8 mouse cellular contexts compared by ENCODE assay signal in genomic region chr10:79996272-79997033, GRCm38 (mm10). TPM values are rescaled to one million over a fixed set of nuclear protein-coding genes. Genes with fewer than 3 reads are reported as not detected.
A peak's percentile ranks its signal among the peaks of the same experiment; 100 is the strongest.
DNase-seq lines count a peak whose midpoint lies in the region; ATAC-seq and TF ChIP-seq lines count a peak whose summit lies in the region.

Abca7 (plus strand) TSS chr10:79996494.

- peaks cover 14% of the 10 kb centered on the region; the same call in 1 of the 2 replicates for H3K36me3 ChIP-seq in ES-E14 (ENCODE audit: control insufficient read depth, insufficient read depth, low read length, poor library complexity, severe bottlenecking)
- H3K36me3 ChIP-seq in forebrain, embryonic 14.5 days (ENCODE audit: control insufficient read depth, insufficient read depth, low read length), result no peaks in the 10 kb centered on the region
- H3K36me3 ChIP-seq in liver, postnatal 0 days (replicated peaks; ENCODE audit: insufficient read depth, low read length), result peaks cover 22% of the 10 kb centered on the region
- peaks cover 5% of the 10 kb centered on the region; the same call in 1 of the 2 replicates for H3K36me3 ChIP-seq in neural tube, embryonic 13.5 days

- in situ Hi-C loops in ES-E14 (cut with MboI; ENCODE audit: low sequenced_read_pairs in 2 of 2, unreplicated experiment in 2 of 2), result loop anchor here in 1 of 2 experiments (25.0 kb wide), 1 partner anchor 116 kb away; the partner anchor contains the start of genes Sbno2 and Stk11

- DNase-seq in ES-E14 (ENCODE audit: low read depth, low spot score), result peak; percentile 97
- DNase-seq in cerebellum, adult 11 months, result peak; percentile 95
- peak; percentile 98 for DNase-seq in forebrain, embryonic 14.5 days (ENCODE audit: low spot score)
- DNase-seq in heart, postnatal 14 days, result peak; percentile 98 to 100
- peak; percentile 96 for DNase-seq in layer of hippocampus, adult 11-12 months (ENCODE audit: low spot score)
- DNase-seq in liver, postnatal 0 days, result peak; percentile 98
- DNase-seq in telencephalon, adult 2 months (ENCODE audit: low read depth, low spot score), result peak; percentile 87

- peak within 1 kb of the TSS; percentile 73 for H3K9ac ChIP-seq in ES-E14 (ENCODE audit: insufficient read depth, low read depth, low read length, poor library complexity, severe bottlenecking)
- peak within 1 kb of the TSS; percentile 47; the same call in 1 of the 2 replicates for H3K9ac ChIP-seq in forebrain, embryonic 14.5 days (ENCODE audit: low read length)
- H3K9ac ChIP-seq in liver, postnatal 0 days (replicated peaks), result peak within 1 kb of the TSS; percentile 77
- H3K9ac ChIP-seq in neural tube, embryonic 13.5 days, result peak within 1 kb of the TSS; percentile 74

- H3K27ac ChIP-seq in ES-E14 (ENCODE audit: insufficient read depth, low read depth, low read length, poor library complexity, severe bottlenecking), result no peak within 1 kb of the TSS
- no peak within 1 kb of the TSS; the same call in 1 of the 2 replicates for H3K27ac ChIP-seq in forebrain, embryonic 14.5 days (ENCODE audit: low read depth, low read length)
- H3K27ac ChIP-seq in liver, postnatal 0 days (ENCODE audit: low read depth), result peak within 1 kb of the TSS; percentile 79
- peak within 1 kb of the TSS; percentile 68 for H3K27ac ChIP-seq in neural tube, embryonic 13.5 days (replicated peaks)

- intact Hi-C loops in heart, postnatal 14 days (cut with DNase I), result no loop called here

- under 1% methylated on average over 34 of the region's 34 CpGs for WGBS in forebrain, embryonic 14.5 days
- WGBS in liver, postnatal 0 days (ENCODE audit: insufficient replicate concordance), result under 1% methylated on average over 34 of the region's 34 CpGs
- 1% methylated on average over 34 of the region's 34 CpGs for WGBS in neural tube, embryonic 13.5 days

- H3K9me3 ChIP-seq in ES-E14 (ENCODE audit: control insufficient read depth, insufficient read depth, low read depth, low read length), result no peaks in the 10 kb centered on the region
- peaks cover 3% of the 10 kb centered on the region; the same call in 1 of the 2 replicates for H3K9me3 ChIP-seq in forebrain, embryonic 14.5 days (replicated peaks; ENCODE audit: control insufficient read depth, low read length)
- H3K9me3 ChIP-seq in liver, postnatal 0 days (ENCODE audit: low read length), result no peaks in the 10 kb centered on the region
- H3K9me3 ChIP-seq in neural tube, embryonic 13.5 days, result 0 out of 2 replicates have a peak, but pooled peaks cover 3% of the 10 kb centered on the region

- TF ChIP-seq CTCF in liver, postnatal 0 days (IDR thresholded peaks at IDR 0.05; ENCODE audit: low read depth), result peak; percentile 31

- H3K27me3 ChIP-seq in forebrain, embryonic 14.5 days (replicated peaks; ENCODE audit: control insufficient read depth, insufficient read depth, low read length), result peaks cover 7% of the 10 kb centered on the region; the same call in 1 of the 2 replicates
- no peaks in the 10 kb centered on the region for H3K27me3 ChIP-seq in liver, postnatal 0 days (ENCODE audit: insufficient read depth, low read length)
- peaks cover 13% of the 10 kb centered on the region for H3K27me3 ChIP-seq in neural tube, embryonic 13.5 days

- TF ChIP-seq EP300 in liver, postnatal 0 days (IDR thresholded peaks at IDR 0.05; ENCODE audit: low read depth), result no peak

- H3K4me3 ChIP-seq in ES-E14 (ENCODE audit: insufficient read depth in 1 of 2, low read depth in 1 of 2, low read length in 2 of 2, poor library complexity in 1 of 2, severe bottlenecking in 1 of 2), result peak within 1 kb of the TSS; percentile 79 to 94
- H3K4me3 ChIP-seq in forebrain, embryonic 14.5 days (ENCODE audit: low read depth, low read length), result peak within 1 kb of the TSS; percentile 38
- H3K4me3 ChIP-seq in liver, postnatal 0 days (ENCODE audit: low read depth, low read length), result peak within 1 kb of the TSS; percentile 69
- peak within 1 kb of the TSS; percentile 51 for H3K4me3 ChIP-seq in neural tube, embryonic 13.5 days

- peaks cover 0 to 10% of the 10 kb centered on the region in 2 experiments; a peak in 1 of 4 replicates for H3K4me1 ChIP-seq in ES-E14 (ENCODE audit: control insufficient read depth in 2 of 2, insufficient read depth in 2 of 2, low read length in 2 of 2, poor library complexity in 1 of 2)
- H3K4me1 ChIP-seq in forebrain, embryonic 14.5 days (ENCODE audit: control insufficient read depth, insufficient read depth, low read length), result peaks cover 4% of the 10 kb centered on the region; the same call in 1 of the 2 replicates
- peaks cover 23% of the 10 kb centered on the region for H3K4me1 ChIP-seq in liver, postnatal 0 days (ENCODE audit: insufficient read depth)
- H3K4me1 ChIP-seq in neural tube, embryonic 13.5 days (replicated peaks), result peaks cover 17% of the 10 kb centered on the region

- peak; percentile 90 for ATAC-seq in forebrain, embryonic 14.5 days
- peak; percentile 91 for ATAC-seq in liver, postnatal 0 days
- ATAC-seq in neural tube, embryonic 13.5 days (ENCODE audit: low read depth), result peak; percentile 85

- peak within 1 kb of the TSS; percentile 63 for H3K4me2 ChIP-seq in forebrain, embryonic 14.5 days (ENCODE audit: low read length)
- peak within 1 kb of the TSS; percentile 89 for H3K4me2 ChIP-seq in liver, postnatal 0 days (ENCODE audit: low read depth, low read length)
- H3K4me2 ChIP-seq in neural tube, embryonic 13.5 days, result peak within 1 kb of the TSS; percentile 70

TF ChIP-seq in ES-E14, 5 proteins besides CTCF, POLR2A, EP300 and RAD21:
- TF ChIP-seq MAFK (IDR thresholded peaks at IDR 0.05; ENCODE audit: insufficient read depth, low read depth, low read length) (no peak), CHD2 (IDR thresholded peaks at IDR 0.05; ENCODE audit: low read depth, low read length) (peak; percentile 75)

RNA-seq across cellular contexts. Expression of gene Abca7, which starts in this region (rescaled TPM):
- total RNA-seq in ES-E14 (2012; rRNA removed), result 8.8 and 18.9 TPM in 2 replicates
- polyA plus RNA-seq in forebrain, embryonic 14.5 days (2014; fragmentation: Nextera tagmentation; extraction: Ambion mirVana), result 2.1 and 3.1 TPM in 2 replicates
- total RNA-seq in heart, postnatal 14 days (2021), result 1 to 10 TPM; 7.0 to 8.5 TPM
- polyA plus RNA-seq in liver, postnatal 0 days (2015; fragmentation: Nextera tagmentation; extraction: Ambion mirVana), result 2.5 and 3.1 TPM in 2 replicates
- polyA plus RNA-seq in neural tube, embryonic 13.5 days (2015; fragmentation: Nextera tagmentation; extraction: Ambion mirVana), result 7.7 and 8.1 TPM in 2 replicates

Comparison
In these comparisons a context has a peak if more than half of its experiments do, and no peak if none do; other contexts are left out.
1. H3K27ac ChIP-seq: peak in liver, postnatal 0 days (single experiment) and neural tube, embryonic 13.5 days (single experiment); none in ES-E14 (single experiment) and forebrain, embryonic 14.5 days (single experiment).
2. Peak in every context shown above with its lines, with median percentiles within 50 percentile points of each other: DNase-seq, H3K4me3 ChIP-seq, H3K9ac ChIP-seq, ATAC-seq and H3K4me2 ChIP-seq.